Mouse (Mus musculus) ES-E14 (cell line): ENCODE results near the gene Ddx51. TPM values are rescaled to one million over a fixed set of nuclear protein-coding genes. Genes with fewer than 3 reads are reported as not detected.

ENCODE experiments used
- DNase-seq: peaks from one replicate; pipeline ENCODE4 v3.0.0-alpha.2; 2013; ENCODE audit warnings: low read depth, low spot score
- H3K27ac ChIP-seq: 2 replicates; pipeline ENCODE4 v1.5.1; 2012; ENCODE audit warnings: low read depth, mild to moderate bottlenecking, low read length, moderate library complexity, mixed read lengths; ENCODE audit not compliant: poor library complexity, insufficient read depth, severe bottlenecking
- H3K36me3 ChIP-seq: 2 replicates; pipeline ENCODE4 v1.6.1; 2012; ENCODE audit warnings: mild to moderate bottlenecking, low read length, moderate library complexity, mixed read lengths; ENCODE audit not compliant: control insufficient read depth, poor library complexity, insufficient read depth, severe bottlenecking
- H3K4me1 ChIP-seq, 2 experiments: fragments of 150-350 bp in 1 of 2; sonication (generic) in 1 of 2; 2 replicates each; pipeline ENCODE4 v1.6.1; 2012; ENCODE audit warnings: low read length in 2 of 2, mild to moderate bottlenecking in 1 of 2, mixed read lengths in 1 of 2; ENCODE audit not compliant: control insufficient read depth in 2 of 2, insufficient read depth in 2 of 2, poor library complexity in 1 of 2
- H3K4me3 ChIP-seq, 2 experiments: fragments of 150-350 bp in 1 of 2; sonication (generic) in 1 of 2; 2 replicates each; pipeline ENCODE4 v1.5.1; 2012; ENCODE audit warnings: low read length in 2 of 2, low read depth in 1 of 2, mild to moderate bottlenecking in 1 of 2, mixed read lengths in 1 of 2; ENCODE audit not compliant: insufficient read depth in 1 of 2, poor library complexity in 1 of 2, severe bottlenecking in 1 of 2
- H3K9ac ChIP-seq: 2 replicates; pipeline ENCODE4 v1.6.1; 2012; ENCODE audit warnings: low read depth, mild to moderate bottlenecking, low read length, mixed read lengths; ENCODE audit not compliant: poor library complexity, insufficient read depth, severe bottlenecking
- H3K9me3 ChIP-seq: fragments of 150-350 bp; sonication (generic); 2 replicates; pipeline ENCODE4 v1.6.1; 2012; ENCODE audit warnings: low read depth, mild to moderate bottlenecking, low read length; ENCODE audit not compliant: control insufficient read depth, insufficient read depth
- CHD2 ChIP-seq: IDR thresholded peaks from 2 replicates; pipeline ENCODE4 v1.6.1; 2014; ENCODE audit warnings: mild to moderate bottlenecking, low read depth, low read length, inconsistent platforms
- HCFC1 ChIP-seq: IDR thresholded peaks from 2 replicates; pipeline ENCODE4 v1.6.1; 2012; ENCODE audit warnings: low read length, inconsistent platforms, borderline replicate concordance; ENCODE audit not compliant: insufficient read depth
- MAFK ChIP-seq: IDR thresholded peaks from 2 replicates; pipeline ENCODE4 v1.6.1; 2014; ENCODE audit warnings: mild to moderate bottlenecking, low read depth, low read length, inconsistent platforms; ENCODE audit not compliant: insufficient read depth
- ZC3H11A ChIP-seq: IDR thresholded peaks from 2 replicates; pipeline ENCODE4 v1.6.1; 2012; ENCODE audit warnings: low read depth, mild to moderate bottlenecking, inconsistent platforms, low read length, borderline replicate concordance
- ZNF384 ChIP-seq: IDR thresholded peaks from 2 replicates; pipeline ENCODE4 v1.6.1; 2012; ENCODE audit warnings: low read depth, low read length, inconsistent platforms
- in situ Hi-C, 2 experiments: fragments of 600-800 bp; cut with MboI; formaldehyde crosslinking; loops; one replicate each; pipeline ENCODE4 v1.15.1; 2025; ENCODE audit warnings: low sequenced_read_pairs in 2 of 2, inconsistent platforms in 1 of 2; ENCODE audit not compliant: unreplicated experiment in 2 of 2
- total RNA-seq: library from RNA; depleted of rRNA; stranded (reverse); fragments of 300-350 nt; gene quantifications from 2 replicates; pipeline ENCODE4 v1.2.3, GENCODE M21; 2012

Ddx51 gene
- total RNA-seq, 1 experiment: 32.4 TPM

DNA sequence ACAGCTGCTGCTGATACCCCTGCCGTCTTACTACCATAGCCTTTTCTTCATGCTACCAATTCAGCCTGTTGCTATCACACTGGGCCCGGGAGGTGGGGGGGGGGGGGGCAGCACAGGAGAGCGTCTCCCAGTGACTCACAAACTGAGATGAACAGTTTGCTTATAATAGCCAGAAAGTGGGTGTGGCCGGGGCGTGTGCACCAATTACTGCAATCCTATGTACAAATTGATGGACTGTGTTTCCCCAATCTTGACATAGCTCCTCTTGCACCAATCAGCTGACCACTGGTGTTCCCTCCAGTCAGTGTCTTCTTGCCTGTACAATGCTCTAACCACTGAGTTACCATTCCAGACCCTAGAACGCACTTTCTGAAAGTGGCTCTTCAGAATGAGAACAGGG is 44.9 kb upstream of the Ddx51 start:
- in situ Hi-C loops: no loop called here

GRCm38 (mm10) chr5:110608941-110609340 is 44.3 kb upstream of the Ddx51 start:
- Histone ChIP-seq H3K27ac (no peak overlapping the region), H3K36me3 (no peaks in the 10 kb centered on the region), H3K9me3 (no peaks in the 10 kb centered on the region), H3K4me1 (no peaks in the 10 kb centered on the region), H3K4me3 (no peak overlapping the region), H3K9ac (no peak overlapping the region)
- no peak for DNase-seq
- no peak for TF ChIP-seq HCFC1
- in situ Hi-C loops: no loop called here

More for the DNA sequence above, 44.9 kb upstream of the Ddx51 start:
- DNase-seq: no peak
- H3K27ac ChIP-seq: no peak overlapping the region
- no peaks in the 10 kb centered on the region for H3K9me3 ChIP-seq
- no peak overlapping the region for H3K4me3 ChIP-seq
- no peaks in the 10 kb centered on the region for H3K4me1 ChIP-seq
- no peak overlapping the region for H3K9ac ChIP-seq
- no peaks in the 10 kb centered on the region for H3K36me3 ChIP-seq
- no peak for TF ChIP-seq ZNF384
- no peak for TF ChIP-seq ZC3H11A
- TF ChIP-seq HCFC1: no peak
- no peak for TF ChIP-seq MAFK
- TF ChIP-seq CHD2: no peak

DNA sequence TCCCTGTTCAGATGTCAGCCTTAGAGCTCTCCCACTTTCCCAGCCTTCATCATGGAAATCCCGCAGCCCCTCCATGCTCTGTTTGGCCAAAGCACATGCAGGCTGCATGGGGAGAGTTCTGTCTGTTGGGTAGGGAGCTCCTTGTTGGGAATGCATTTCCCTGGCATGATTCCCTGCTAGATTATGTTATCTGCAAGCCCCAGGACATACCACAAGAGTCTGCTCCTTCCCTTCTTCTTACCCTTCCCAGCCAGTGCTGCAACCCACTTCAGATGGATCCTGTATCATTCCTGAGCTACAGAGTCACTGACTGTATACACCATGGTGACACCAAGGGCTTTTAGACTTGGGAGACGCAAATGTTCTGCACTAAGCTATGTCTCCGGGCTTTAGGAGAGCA is 43.8 kb upstream of the Ddx51 start:
- DNase-seq: no peak
- Histone ChIP-seq H3K9ac (no peak overlapping the region), H3K36me3 (no peaks in the 10 kb centered on the region), H3K4me1 (no peaks in the 10 kb centered on the region), H3K9me3 (no peaks in the 10 kb centered on the region), H3K4me3 (no peak overlapping the region), H3K27ac (no peak overlapping the region)
- TF ChIP-seq CHD2 (no peak), MAFK (no peak), ZC3H11A (no peak), ZNF384 (no peak), HCFC1 (no peak)
- in situ Hi-C loops: no loop called here

- Histone ChIP-seq H3K4me3 (no peak overlapping the region), H3K9me3 (no peaks in the 10 kb centered on the region), H3K4me1 (no peaks in the 10 kb centered on the region), H3K27ac (no peak overlapping the region), H3K9ac (no peak overlapping the region), H3K36me3 (no peaks in the 10 kb centered on the region)
- in situ Hi-C loops: loop anchor here in 1 of 2 experiments (10.0 kb wide), 1 partner anchor 115 kb away; no protein-coding TSS in a partner anchor
- DNase-seq: no peak
- TF ChIP-seq HCFC1: no peak
- no peak for TF ChIP-seq ZC3H11A
- no peak for TF ChIP-seq CHD2
- no peak for TF ChIP-seq MAFK
- TF ChIP-seq ZNF384: no peak
These were observed 43.4 kb upstream of the Ddx51 start for GRCm38 (mm10) chr5:110609868-110610267.

GRCm38 (mm10) chr5:110610484-110610883 is 42.8 kb upstream of the Ddx51 start:
- TF ChIP-seq MAFK (no peak), ZC3H11A (no peak), HCFC1 (no peak), CHD2 (no peak), ZNF384 (no peak)
- H3K4me1 ChIP-seq: no peaks in the 10 kb centered on the region
- DNase-seq: no peak
- no peak overlapping the region for H3K9ac ChIP-seq
- H3K9me3 ChIP-seq: no peaks in the 10 kb centered on the region
- H3K4me3 ChIP-seq: no peak overlapping the region
- no peak overlapping the region for H3K27ac ChIP-seq
- in situ Hi-C loops: loop anchor here in 1 of 2 experiments (10.0 kb wide), 1 partner anchor 116 kb away; no protein-coding TSS in a partner anchor
- H3K36me3 ChIP-seq: no peaks in the 10 kb centered on the region
